Mouse (Mus musculus) testis, postnatal 14 days (tissue): ENCODE results near the gene Krtap4-6.
"Not testable (repeated sequence)": the region's sequence is repeated elsewhere in the genome, so short reads cannot be mapped to it uniquely, and the experiment has no call there.

ENCODE experiments used
- DNase-seq: peaks from one replicate; pipeline ENCODE4 v3.0.0; 2021; ENCODE audit warnings: low spot score

The Krtap4-6 gene

DNA sequence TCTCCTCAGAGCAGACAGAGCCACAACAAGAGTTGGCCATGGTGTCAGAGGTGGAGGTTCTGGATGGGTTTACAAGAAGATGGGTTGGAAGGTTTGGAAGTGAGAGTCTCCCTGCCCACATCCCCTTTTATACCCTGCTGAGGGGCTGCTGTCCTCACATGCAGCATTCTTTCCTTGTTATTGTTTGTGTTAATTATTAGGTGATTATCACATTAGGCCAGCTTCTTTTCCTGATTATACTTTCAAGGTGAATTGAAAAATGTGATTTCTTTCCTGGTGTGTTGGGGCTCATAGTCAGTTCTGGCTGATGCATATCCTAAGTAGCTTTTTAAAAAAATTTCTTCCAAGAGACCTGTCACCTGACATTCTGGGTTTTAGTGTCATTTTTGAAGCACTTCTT is at the start of gene Krtap4-6:
Gene Krtap4-6, minus strand, starts transcription at position 101 of the 400 bp plus-strand sequence.
- no peak for DNase-seq

DNA sequence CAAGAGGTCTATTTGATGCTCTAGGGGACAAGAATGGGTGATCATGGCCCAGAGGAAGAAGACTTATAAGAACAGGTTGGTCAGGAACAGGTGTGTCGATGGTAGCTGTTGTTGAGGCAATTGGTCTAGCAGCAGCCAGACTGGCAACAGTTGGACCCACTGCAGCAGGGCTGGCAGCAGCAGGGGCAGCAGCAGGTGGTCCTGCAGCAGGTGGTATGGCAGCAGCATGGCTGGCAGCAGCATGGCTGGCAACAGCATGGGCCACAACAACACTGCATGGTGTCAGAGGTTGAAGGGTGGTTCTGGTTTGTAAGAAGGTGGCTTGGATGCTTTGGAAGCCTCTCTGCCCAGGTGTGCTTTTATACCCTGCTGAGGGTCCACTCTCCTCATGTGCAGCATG is 24.7 kb upstream of the Krtap4-6 start, which contains the start of gene Gm14190:
Gene Gm14190, minus strand, starts transcription at position 278 of the 400 bp plus-strand sequence.
- no peak for DNase-seq

DNA sequence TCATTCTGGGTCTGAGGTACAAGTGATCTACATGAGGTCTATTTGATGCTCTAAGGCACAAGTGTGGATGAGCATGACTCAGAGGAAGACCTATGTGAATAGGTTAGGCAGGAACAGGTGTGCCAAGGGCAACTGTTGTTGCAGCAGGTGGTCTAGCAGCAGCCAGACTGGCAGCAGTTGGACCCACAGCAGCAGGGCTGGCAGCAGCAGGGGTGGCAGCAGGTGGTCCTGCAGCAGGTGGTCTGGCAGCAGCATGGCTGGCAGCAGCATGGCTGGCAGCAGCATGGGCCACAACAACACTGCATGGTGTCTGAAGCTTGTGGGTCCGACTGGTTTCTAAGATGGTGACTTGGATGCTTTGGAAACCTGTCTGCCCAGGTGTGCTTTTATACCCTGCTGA is 19.5 kb upstream of the Krtap4-6 start:
- not testable (repeated sequence) for DNase-seq

DNA sequence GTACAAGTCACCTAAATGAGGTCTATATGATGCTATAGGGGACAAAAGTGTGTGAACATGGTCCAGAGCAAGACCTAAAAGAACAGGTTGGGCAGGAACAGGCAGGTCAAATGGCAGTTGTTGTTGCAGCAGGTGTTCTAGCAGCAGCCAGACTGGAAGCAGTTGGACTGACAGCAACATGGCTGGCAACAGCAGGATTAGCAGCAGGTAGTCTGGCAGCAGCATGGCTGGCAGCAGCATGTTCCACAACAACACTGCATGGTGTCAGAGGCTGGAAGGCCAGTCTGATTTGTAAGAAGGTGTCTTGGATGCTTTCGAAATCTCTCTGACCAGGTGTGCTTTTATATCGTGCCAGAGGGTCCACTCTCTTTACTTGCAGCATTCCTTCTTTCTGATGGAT is 17.7 kb upstream of the Krtap4-6 start:
- DNase-seq = no peak

DNA sequence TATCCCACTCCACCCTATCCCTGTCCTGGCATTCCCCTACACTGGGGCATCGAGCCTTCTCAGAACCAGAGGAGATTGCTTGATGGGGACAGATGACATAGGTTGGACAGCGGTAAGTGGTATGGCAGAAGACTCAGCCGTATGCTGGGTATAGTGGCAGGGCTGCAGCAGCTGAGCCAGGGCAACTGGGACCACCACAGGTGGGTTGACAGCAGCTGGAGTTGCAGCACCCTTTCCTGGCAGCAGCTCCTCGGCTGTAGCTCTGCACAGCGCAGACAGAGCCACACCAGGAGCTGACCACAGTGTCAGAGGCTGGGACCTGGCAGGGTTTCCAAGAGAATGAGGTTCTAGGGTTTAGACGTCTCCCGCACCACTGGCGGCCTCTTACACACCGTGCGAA is 3.0 kb downstream of the Krtap4-6 start:
- DNase-seq = no peak

DNA sequence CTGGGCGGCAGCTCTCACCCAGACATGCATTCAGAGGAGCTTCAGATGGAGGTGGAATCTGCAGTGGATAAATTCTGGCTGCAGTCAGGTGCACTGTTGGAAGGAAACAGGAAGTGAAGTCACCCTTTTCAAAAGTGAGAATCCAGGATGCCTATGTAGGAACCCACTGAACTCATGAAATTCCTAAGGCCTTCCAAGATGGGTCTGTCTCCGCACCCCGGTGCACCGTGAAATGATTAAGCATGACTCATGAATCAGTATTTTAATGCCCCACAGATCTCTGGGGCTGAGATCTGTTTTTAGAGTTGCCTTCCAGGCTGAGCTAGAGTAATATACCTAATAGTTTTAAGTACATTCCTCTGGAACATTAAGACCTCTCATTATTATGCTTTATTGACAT is 6.5 kb downstream of the Krtap4-6 start:
- DNase-seq = no peak

DNA sequence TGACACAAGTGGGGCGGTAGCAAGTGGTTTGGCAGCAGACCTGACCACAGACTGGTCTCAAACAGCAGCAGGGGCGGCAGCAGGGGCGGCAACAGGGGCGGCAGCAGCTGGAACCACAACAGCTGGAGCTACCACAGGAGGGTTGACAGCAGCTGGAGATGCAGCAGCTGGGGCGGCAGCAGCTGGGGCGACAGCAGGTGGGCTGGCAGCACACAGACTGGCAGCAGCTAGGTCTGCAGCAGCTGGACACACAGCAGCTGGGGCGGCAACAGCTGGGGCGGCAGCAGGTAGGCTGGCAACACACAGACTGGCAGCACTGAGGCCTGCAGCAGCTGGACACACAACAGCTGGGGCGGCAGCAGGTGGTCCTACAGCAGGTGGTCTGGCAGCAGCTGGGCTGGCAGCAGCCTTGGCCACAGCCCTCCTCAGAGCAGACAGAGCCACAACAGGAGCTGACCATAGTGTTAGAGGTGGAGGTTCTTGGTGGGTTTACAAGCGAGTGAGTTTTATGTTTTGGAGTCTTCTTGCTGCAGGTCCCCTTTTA is 7.2 kb downstream of the Krtap4-6 start, which contains the start of gene Gm11563:
Gene Gm11563, minus strand, starts transcription at position 494 of the 544 bp plus-strand sequence.
- DNase-seq = not testable (repeated sequence)

DNA sequence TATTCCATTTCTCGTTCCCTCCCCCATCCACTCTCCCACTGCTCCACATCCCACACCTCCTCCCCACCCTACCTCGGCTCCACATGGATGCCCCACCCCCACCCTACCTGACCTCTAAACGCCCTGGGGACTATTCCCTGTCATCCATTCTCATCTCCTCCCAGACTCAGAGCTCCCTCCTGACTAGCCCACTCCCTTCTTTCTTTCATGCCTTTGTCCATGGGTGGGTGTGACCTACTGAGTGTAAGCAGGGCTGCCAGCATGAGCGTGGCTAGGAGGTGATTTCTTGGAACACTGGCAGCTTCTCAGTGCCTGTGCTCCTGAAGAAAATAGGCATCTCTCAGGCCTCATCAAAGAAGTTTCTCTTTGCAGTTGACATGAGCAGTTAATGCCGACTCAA is 8.7 kb downstream of the Krtap4-6 start:
- no peak for DNase-seq

DNA sequence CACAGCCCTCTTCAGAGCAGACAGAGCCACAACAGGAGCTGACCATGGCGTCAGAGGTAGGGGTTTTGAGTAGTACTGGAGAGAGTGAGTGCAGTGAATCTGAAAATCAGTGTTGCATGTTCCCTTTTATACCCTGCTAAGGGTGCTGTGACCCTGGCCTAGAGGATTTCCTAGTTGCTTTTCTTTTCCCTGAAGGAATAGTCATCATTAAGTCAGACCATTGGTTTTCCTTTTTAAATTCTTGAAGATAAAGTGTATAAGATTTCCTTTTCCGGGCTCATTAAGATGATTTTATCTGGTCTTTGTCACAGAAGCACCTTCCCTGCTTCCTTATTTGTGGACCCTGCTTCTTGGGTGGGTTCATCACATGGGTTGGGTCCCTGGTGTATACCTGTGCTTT is 15.6 kb downstream of the Krtap4-6 start, which contains the start of gene Gm11555:
Gene Gm11555, minus strand, starts transcription at position 101 of the 400 bp plus-strand sequence.
- no peak for DNase-seq

DNA sequence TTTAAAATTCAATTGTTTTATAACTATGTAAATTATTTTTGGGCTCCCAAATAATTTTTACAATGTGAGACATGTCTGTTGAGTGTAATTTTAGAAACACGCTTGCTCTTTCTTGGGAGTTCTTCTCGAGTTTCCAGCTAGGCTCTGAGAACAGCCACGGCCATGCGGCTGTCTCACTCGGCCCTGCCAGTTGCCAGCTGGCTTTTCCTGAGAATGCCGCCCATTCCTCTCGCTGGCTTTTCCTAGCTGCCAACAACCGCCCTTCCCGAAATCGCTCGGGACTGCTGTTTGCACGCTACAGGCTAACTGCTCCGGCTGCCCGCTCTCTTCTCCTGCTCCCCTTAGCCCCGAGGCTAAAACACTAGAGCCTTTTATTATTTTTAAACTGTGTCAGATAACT is 19.3 kb downstream of the Krtap4-6 start:
- no peak for DNase-seq

DNA sequence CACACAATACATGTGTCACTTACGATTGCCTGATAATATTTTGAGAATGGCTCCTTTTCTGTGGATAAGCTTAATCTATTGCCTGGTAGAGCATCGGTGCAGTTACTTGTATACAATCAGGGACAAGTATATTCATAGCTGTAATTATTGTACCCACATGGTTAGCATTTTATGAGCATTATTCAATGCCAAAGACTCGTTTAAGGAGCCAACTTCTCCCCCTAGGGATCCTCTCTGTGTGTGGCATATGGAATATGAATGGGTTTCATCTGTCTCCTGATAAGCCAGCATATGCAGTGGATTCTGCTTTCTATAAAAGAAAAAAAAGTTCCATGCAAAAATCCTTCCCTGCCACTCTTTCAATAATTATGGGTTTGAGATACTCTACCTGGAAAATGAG is 21.4 kb downstream of the Krtap4-6 start:
- DNase-seq = no peak

DNA sequence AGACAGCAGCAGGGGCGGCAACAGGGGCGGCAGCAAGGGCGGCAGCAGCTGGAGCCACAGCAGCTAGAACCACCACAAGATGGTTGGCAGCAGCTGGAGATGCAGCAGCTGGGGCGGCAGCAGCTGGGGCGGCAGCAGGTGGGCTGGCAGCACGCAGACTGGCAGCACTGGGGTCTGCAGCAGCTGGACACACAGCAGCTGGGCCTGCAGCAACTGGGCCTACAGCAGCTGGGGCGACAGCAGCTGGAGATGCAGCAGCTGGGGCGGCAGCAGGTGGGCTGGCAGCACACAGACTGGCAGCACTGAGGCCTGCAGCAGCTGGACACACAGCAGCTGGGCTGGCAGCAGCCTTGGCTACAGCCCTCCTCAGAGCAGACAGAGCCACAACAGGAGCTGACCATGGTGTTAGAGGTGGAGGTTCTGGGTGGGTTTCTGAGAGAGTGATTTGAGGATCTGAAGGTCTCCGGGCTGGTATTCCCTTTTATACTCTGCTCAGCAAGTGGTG is 22.1 kb downstream of the Krtap4-6 start, which contains the start of gene Krtap4-7:
Gene Krtap4-7, minus strand, starts transcription at position 455 of the 505 bp plus-strand sequence.
- DNase-seq = not testable (repeated sequence)

DNA sequence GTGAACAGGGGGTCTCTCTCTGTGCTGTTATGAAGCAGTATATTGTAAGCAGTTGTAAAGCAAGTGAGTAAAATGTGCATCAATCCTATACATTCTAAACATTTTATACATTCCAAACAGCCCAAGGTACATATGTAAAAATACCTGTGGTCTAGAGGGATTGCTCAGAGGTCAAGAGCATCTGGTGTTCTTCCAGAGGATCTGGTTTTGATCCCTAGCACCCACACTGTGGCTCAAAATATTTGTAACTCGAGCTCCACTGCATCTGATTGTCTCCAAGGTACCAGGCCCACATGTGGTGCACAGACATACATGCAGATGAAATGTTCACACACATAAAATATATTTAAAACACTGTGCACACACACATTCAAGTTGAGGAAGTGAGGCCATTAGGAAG is 24.8 kb downstream of the Krtap4-6 start:
- DNase-seq = no peak

DNA sequence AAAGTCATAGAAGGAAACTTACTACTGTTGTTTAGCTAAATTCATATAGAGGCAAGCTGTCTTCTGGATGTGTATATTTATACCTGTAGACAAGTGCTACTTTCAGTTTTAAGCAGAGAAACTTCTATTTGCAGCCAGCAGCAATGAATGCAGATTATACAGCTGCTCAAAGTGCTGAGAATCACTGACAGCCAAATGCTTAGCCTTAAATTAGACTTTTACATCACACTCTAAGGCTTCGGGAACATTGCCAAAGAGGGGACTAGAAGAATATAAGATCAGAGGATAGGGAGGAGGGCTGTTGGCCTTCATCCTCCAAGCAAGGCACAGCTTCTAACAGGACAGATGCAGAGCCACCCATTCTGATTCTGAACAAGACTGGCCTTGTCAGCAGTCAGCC is 28.7 kb downstream of the Krtap4-6 start:
- DNase-seq = no peak

DNA sequence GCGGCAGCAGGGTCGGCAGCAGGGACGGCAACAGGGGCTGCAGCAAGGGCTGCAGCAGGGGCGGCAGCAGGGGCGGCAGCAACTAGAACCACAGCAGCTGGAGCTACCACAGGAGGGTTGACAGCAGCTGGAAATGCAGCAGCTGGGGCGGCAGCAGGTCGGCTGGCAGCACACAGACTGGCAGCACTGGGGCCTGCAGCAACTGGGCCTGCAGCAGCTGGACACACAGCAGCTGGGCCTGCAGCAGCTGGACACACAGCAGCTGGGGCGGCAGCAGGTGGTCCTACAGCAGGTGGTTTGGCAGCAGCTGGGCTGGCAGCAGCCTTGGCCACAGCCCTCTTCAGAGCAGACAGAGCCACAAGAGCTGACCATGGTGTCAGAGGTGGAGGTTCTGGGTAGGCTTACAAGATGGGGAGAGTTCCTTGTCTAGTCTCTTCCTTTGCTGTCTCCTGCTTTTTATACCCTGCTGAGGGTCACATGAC is 31.1 kb downstream of the Krtap4-6 start, which contains the start of gene Krtap4-2:
Gene Krtap4-2, minus strand, starts transcription at position 432 of the 482 bp plus-strand sequence.
- no peak for DNase-seq

DNA sequence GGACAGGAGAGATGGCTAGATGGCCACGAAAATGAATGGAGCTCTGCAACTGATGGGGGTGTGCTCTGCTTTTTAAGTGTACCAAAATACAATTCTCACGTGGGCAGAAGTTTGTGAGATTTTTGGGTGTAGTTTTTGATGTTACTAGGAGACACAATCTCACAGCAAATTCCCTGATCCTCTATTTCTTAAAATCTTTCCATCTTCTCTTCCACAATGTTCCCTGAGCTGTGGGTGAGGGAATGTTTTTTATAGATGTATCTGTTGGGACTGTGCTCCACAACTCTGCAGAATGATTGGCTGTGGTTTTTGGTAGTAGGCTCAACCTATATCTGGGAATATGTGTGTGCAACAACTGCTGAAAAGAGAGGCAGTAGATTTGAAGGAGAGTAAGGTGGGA is 32.5 kb downstream of the Krtap4-6 start:
- DNase-seq = no peak

DNA sequence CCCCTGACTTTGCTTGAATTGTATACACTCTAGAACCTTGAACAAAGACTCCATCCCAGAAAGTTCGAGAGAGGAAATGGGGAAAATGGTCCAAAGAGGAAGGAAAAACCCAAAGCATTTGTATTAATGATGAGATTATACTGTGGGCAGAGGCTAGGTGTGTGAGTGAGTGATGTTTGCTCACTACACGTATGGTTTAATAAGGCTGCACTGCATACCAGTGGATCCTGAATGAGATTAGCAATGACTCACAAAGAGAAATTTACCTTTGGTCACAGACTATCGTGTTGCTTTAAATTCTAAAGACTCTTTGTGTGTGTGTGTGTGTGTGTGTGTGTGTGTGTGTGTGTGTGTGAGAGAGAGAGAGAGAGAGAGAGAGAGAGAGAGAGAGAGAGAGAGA is 34.9 kb downstream of the Krtap4-6 start:
- DNase-seq = no peak

DNA sequence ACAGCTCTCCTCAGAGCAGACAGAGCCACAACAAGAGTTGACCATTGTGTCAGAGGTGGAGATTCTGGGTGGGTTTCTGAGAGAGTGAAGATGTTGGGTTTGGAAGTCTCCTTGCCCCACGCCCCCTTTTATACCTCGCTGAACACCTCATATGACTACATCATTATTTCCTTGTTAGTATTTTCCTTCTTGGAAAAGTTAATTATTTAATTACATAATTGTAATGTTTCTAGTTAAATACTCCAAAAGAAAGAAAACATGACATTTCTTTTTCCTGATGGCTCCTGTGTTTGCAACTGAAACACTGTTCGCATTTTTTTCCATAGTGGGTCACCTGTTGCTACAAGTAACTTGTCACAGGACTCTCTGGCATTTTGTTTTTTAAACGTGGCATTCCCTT is 37.6 kb downstream of the Krtap4-6 start, which contains the start of gene Krtap4-1:
Gene Krtap4-1, minus strand, starts transcription at position 101 of the 400 bp plus-strand sequence.
- no peak for DNase-seq

DNA sequence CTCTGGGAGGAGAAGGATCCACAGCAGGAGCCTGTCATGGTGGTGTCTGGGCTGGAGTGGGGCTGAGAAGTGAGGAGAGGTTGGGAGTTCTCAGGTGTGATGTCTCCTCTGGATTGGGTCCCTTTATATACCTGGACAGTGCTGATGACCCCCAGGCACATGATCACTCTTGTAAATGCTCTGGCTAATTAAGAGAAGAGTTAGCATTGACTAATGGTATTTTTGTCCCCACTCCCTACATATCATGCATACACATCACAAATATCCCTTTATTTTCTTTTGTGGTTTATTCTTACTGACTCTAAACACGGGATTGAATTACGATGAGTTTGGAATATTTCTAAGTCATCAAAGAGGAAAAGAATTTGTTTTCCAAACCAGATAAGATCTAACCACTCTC is 45.4 kb downstream of the Krtap4-6 start, which contains the start of gene Gm11562:
Gene Gm11562, minus strand, starts transcription at position 101 of the 400 bp plus-strand sequence.
- DNase-seq = no peak
